Mouse (Mus musculus) spleen, adult 18-20 months (tissue): ENCODE measurements around the gene Majin.

Experiments used
- DNase-seq, 2 experiments: peaks; one replicate each; pipeline ENCODE4 v3.0.0; 2022; ENCODE audit warnings: mixed read lengths in 2 of 2

Majin gene

GRCm38 (mm10) chr19:6230411-6230810 lies 46.2 kb downstream of the Majin start:
- no peak for DNase-seq

DNA sequence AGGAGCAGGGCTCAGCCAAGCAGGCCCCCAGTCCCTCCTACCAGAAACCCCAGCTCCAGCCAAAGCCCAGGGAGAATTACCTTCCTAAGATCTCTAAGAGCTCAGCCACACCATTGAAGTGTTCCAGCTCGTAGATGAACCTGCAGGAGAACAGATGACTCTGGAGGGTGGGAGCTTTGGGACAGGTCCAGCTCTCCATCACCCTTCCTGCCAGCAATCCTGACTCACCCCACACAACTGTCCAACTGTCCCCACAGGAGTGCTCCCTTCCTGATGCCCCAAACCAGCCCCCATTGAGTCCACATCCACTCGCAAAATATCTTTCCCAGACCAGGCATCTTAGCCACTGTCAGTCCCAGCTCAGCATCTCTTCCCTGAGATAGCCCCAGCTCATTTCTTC lies 46.8 kb downstream of the Majin start:
- no peak for DNase-seq

GRCm38 (mm10) chr19:6233647-6234046 lies 49.5 kb downstream of the Majin start:
- DNase-seq: no peak

GRCm38 (mm10) chr19:6234337-6235083 lies 50.3 kb downstream of the Majin start:
- DNase-seq: no peak

- peak; percentile 95 for DNase-seq
Observed at GRCm38 (mm10) chr19:6235084-6236052, 51.2 kb downstream of the Majin start, which contains the start of gene Ppp2r5b. TSS of gene Ppp2r5b (minus strand) at chr19:6235872.

GRCm38 (mm10) chr19:6236053-6236441 lies 51.9 kb downstream of the Majin start:
- DNase-seq: peak; percentile 79 to 84

GRCm38 (mm10) chr19:6236842-6237241 lies 52.7 kb downstream of the Majin start:
- peak in 1 of 2 experiments; percentile 18 for DNase-seq

GRCm38 (mm10) chr19:6238740-6239139 lies 54.6 kb downstream of the Majin start:
- DNase-seq: no peak

DNA sequence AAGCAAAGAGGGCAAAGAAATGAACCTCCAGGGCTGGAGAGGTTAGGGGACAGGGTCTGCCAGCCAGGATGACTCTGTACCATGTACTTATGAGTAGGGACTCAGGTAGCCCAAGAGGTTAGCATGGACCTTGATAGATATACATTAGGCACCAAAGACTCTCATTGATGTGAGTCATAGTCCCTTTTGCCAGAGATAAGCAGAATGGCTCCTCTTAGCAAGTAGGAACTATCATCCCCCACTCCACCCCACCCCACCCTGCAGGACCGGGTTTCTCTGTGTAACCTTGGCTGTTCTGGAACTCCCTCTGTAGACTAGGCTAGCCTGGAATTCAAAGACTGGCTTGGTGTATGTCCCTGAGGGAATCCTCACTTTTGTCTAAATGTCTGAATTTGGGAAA lies 55.9 kb downstream of the Majin start:
- no peak for DNase-seq

DNA sequence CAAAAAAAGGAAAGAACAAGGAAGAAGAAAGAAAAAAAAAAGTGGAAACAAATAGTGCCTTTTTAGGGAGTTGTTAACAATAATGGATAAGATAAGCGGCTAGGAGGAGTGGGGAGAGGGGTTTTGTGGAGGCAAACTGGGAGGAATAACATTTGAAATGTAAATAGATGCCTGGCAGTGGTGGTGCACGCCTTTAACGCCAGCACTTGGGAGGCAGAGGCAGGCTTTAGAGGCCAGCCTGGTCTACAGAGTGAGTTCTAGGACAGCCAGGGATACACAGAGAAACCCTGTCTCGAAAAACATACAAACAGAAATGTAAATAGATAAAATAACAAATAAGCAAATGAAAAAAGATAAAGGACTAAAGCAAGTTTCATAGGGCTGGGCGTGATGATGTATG lies 56.5 kb downstream of the Majin start:
- no peak for DNase-seq

DNA sequence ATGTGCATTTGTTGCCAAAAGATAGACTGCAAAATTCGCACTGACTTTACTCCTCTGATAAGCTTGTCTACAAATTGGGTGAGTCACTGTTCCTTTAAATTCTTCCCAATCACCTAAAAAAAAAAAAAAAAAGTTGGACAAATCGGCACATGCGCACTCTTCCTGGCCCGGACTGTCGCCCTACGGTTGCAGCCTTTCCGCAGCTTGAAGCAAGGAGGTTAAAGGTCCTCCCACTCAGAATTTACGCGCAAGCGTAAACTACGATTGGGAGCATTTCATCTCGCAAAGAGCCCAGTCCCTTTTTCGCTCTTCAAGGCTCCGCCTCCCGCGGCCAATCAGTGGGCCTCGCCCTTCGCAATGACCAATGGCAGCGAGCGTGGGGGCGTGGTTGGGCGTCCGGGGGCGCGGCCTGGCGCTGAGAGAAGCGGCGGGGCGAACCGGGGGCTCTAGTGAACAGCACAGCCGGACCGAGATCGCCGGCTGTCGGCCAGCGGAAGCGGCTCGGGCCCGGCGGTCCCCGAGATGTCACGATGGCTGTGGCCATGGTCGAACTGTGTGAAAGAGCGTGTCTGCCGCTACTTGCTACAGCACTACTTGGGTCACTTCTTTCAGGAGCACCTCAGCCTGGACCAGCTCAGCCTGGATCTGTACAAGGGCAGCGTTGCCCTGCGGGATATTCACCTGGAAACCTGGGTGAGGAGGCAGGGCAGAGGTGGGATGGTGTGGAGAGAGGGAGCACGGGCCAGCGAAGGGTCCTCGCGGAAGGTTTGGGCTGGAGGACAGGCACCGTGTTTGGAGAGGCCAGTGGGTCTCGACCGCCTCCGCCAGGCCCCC lies 57.3 kb downstream of the Majin start, which contains the start of gene Atg2a:
Gene Atg2a (plus strand): TSS at position 395 of the 834 bp plus-strand sequence.
- peak; percentile 97 for DNase-seq

- peak; percentile 39 to 40 for DNase-seq
Observed at GRCm38 (mm10) chr19:6242281-6242680, 58.1 kb downstream of the Majin start.

GRCm38 (mm10) chr19:6243226-6243625 lies 59.0 kb downstream of the Majin start:
- DNase-seq: no peak

- no peak for DNase-seq
Observed at GRCm38 (mm10) chr19:6245806-6246205, 61.6 kb downstream of the Majin start.

- DNase-seq: no peak
Observed at GRCm38 (mm10) chr19:6247526-6248300, 63.5 kb downstream of the Majin start.

GRCm38 (mm10) chr19:6253021-6253420 lies 68.8 kb downstream of the Majin start:
- DNase-seq: no peak

- peak in 1 of 2 experiments; percentile 39 for DNase-seq
Observed at GRCm38 (mm10) chr19:6260428-6260827, 76.2 kb downstream of the Majin start.

DNA sequence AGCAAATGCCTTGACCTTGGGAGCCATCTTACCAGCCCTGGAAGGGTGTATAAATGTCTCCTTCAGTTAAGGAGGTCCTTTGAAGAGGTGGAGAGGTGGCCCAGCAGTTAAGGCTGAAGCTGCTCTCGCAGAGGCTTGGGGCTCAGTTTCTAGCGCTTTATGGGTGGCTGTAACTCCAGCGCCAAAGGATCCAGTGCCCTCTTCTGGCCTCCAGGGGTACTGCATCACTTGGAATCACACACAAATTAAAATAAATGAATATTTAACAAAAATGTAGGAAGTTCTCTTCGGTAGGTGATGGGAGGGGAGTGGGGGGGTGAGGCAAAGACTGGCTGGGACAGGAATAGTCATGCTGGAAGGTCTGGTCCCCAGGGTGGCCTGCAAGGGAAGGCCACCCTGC lies 76.8 kb downstream of the Majin start:
- no peak for DNase-seq

DNA sequence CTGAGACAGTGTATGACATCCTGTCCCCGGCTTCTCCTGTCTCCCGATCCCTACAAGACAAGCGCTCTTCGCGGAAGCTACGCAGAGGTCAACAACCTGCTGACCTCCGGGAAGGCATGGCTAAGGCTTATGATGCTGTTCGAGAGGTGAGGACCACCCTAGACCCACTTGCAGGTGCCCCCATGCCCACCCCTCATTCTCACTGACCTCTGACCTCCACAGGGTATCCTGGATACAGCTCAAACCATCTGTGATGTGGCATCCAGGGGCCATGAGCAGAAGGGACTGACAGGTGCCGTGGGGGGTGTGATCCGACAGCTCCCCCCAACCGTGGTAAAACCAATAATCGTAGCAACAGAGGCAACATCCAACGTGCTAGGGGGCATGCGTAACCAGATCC lies 77.2 kb downstream of the Majin start:
- no peak for DNase-seq

- DNase-seq: peak; percentile 51 to 79
Observed at GRCm38 (mm10) chr19:6262222-6262621, 78.0 kb downstream of the Majin start.

- no peak for DNase-seq
Observed at GRCm38 (mm10) chr19:6262839-6263433, 78.7 kb downstream of the Majin start.
